Mouse (Mus musculus) olfactory bulb, adult 2 months (tissue): ENCODE measurements around the gene Gpc4.

ENCODE experiments used
- CTCF ChIP-seq: fragments of 200-500 bp; IDR thresholded peaks from 2 replicates; pipeline ENCODE4 v1.5.1; 2012; ENCODE audit warnings: low read depth, mild to moderate bottlenecking, low read length, moderate library complexity; ENCODE audit not compliant: insufficient read depth
- POLR2A ChIP-seq: fragments of 200-500 bp; IDR thresholded peaks from 2 replicates; pipeline ENCODE4 v1.6.1; 2012; ENCODE audit warnings: mild to moderate bottlenecking, low read depth, low read length, moderate library complexity; ENCODE audit not compliant: insufficient read depth

DNA sequence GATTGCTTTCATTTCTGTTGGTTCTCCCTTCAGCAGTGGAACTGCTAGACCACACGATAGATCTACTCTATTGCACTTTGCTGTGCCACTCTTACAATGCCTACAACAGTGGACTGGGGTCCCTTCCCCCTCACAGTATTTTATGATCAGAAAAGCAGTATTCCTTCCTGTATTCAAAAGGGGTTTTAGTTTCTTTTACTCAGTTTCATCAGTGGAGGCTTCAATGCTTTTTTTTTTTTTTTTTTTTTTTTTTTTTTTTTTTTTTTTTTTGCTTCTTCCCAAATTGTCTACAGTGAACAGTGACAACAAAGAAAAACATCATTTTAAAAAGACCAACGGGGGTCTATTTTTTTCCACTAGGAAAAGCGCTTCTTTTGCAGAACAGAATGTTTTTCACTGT lies 81.5 kb downstream of the Gpc4 start:
- TF ChIP-seq CTCF = no peak
- TF ChIP-seq POLR2A = no peak
